Mouse (Mus musculus) liver, adult 2 months (tissue): Measurements from ENCODE around the gene Cnot11.

Experiments
- CTCF ChIP-seq: fragments of 200-500 bp; IDR thresholded peaks from 2 replicates; pipeline ENCODE4 v1.5.1; 2011; ENCODE audit warnings: low read depth, low read length, control low read depth
- POLR2A ChIP-seq: fragments of 200-500 bp; IDR thresholded peaks from 2 replicates; pipeline ENCODE4 v1.6.1; 2011; ENCODE audit warnings: low read length, control low read depth; ENCODE audit not compliant: insufficient read depth; ENCODE audit errors: extremely low read depth

GRCm38 (mm10) chr1:39568079-39568478, 33.3 kb downstream of the Cnot11 start:
- no peak for TF ChIP-seq CTCF
- no peak for TF ChIP-seq POLR2A
